Mouse (Mus musculus) lung, embryonic 14.5 days (tissue): ENCODE data around the gene Gimap3. TPM values are rescaled to one million over a fixed set of nuclear protein-coding genes. Genes with fewer than 3 reads are reported as not detected.

Experiments
- ATAC-seq: fragments of 200-750 bp; cut with Nextera tagmentation; 2 replicates; pipeline ENCODE4 v1.8.0; 2017; ENCODE audit warnings: mild to moderate bottlenecking, moderate TSS enrichment, moderate library complexity; ENCODE audit not compliant: insufficient read depth
- DNase-seq: peaks from one replicate; pipeline ENCODE4 v3.0.0-alpha.2; 2015
- H3K27ac ChIP-seq: fragments of 300-500 bp; sonication (generic); 2 replicates; pipeline ENCODE4 v1.5.1; 2014; ENCODE audit warnings: low read depth, mild to moderate bottlenecking, moderate library complexity
- H3K27me3 ChIP-seq: fragments of 300-500 bp; sonication (generic); 2 replicates; pipeline ENCODE4 v1.6.1; 2014; ENCODE audit warnings: low read length, control low read depth; ENCODE audit not compliant: insufficient read depth
- H3K36me3 ChIP-seq: fragments of 300-500 bp; sonication (generic); 2 replicates; pipeline ENCODE4 v1.6.1; 2014; ENCODE audit warnings: control low read depth; ENCODE audit not compliant: insufficient read depth
- H3K4me1 ChIP-seq: fragments of 300-500 bp; sonication (generic); 2 replicates; pipeline ENCODE4 v1.6.1; 2014; ENCODE audit warnings: antibody characterized with exemption, control low read depth; ENCODE audit not compliant: insufficient read depth
- H3K4me2 ChIP-seq: fragments of 300-500 bp; sonication (generic); 2 replicates; pipeline ENCODE4 v1.6.1; 2014; ENCODE audit warnings: mild to moderate bottlenecking
- H3K4me3 ChIP-seq: fragments of 300-500 bp; sonication (generic); 2 replicates; pipeline ENCODE4 v1.5.1; 2014; ENCODE audit warnings: low read depth, low read length
- H3K9ac ChIP-seq: fragments of 300-500 bp; sonication (generic); 2 replicates; pipeline ENCODE4 v1.6.1; 2014
- H3K9me3 ChIP-seq: fragments of 300-500 bp; sonication (generic); 2 replicates; pipeline ENCODE4 v1.6.1; 2016; ENCODE audit warnings: low read depth, low read length, control low read depth
- CTCF ChIP-seq: IDR thresholded peaks from 2 replicates; pipeline ENCODE4 v1.5.1; 2016; ENCODE audit warnings: antibody characterized with exemption, low read depth
- WGBS: fragments of 180-500 bp; shearing (Covaris S2); extraction: QIAGEN DNeasy Blood & Tissue Kit; methylation state at CpG from one replicate; pipeline ENCODE4 v1.1.7; 2014; 5-methylcytosine and 5-hydroxymethylcytosine counted together
- polyA plus RNA-seq: library from polyadenylated mRNA; unstranded; fragments of >200 nt; fragmentation: Nextera tagmentation; extraction: Ambion mirVana; gene quantifications from 2 replicates; pipeline ENCODE4 v1.2.1, GENCODE M21; 2014

Gimap3 gene
- polyA plus RNA-seq, 1 experiment from 2014 or later: not detected

DNA sequence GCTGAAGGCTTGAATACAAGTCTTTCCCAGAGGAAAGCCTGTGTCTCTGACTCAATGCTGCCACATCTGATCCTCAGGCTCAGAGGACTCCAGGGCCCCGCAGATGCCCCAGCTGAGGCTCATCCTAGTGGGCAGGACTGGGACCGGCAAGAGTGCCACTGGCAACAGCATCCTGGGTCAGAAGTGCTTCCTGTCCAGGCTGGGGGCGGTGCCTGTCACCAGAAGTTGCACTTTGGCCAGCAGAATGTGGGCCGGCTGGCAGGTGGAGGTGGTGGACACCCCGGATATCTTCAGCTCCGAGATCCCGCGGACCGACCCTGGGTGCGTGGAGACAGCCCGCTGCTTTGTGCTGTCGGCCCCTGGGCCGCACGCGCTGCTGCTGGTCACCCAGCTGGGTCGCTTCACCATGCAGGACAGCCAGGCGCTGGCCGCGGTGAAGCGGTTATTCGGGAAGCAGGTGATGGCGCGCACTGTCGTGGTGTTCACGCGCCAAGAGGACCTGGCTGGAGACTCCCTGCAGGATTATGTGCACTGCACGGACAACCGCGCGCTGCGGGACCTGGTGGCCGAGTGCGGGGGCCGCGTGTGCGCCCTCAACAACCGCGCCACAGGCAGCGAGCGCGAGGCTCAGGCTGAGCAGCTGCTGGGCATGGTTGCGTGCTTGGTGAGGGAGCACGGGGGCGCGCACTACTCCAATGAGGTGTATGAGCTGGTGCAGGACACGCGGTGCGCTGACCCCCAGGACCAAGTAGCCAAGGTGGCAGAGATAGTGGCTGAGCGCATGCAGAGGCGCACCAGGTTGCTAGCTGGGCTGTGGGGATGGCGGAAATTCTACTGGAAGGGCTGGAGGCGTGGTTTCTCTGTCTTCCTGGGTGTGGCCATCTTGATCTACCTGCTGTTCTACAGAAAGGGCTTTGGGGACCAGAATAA, 28.0 kb downstream of the Gimap3 start:
- Histone ChIP-seq H3K4me2 (peak overlapping the region; percentile 85), H3K36me3 (no peaks in the 10 kb centered on the region), H3K9me3 (no peaks in the 10 kb centered on the region), H3K4me1 (peaks cover 15% of the 10 kb centered on the region; the same call in 1 of the 2 replicates), H3K9ac (peak overlapping the region; percentile 44), H3K4me3 (peak overlapping the region; percentile 42), H3K27me3 (peaks cover 15% of the 10 kb centered on the region), H3K27ac (no peak overlapping the region)
- 3% methylated on average over 52 of the region's 52 CpGs for WGBS
- DNase-seq (peak; percentile 21), ATAC-seq (no peak)
- no peak for TF ChIP-seq CTCF

DNA sequence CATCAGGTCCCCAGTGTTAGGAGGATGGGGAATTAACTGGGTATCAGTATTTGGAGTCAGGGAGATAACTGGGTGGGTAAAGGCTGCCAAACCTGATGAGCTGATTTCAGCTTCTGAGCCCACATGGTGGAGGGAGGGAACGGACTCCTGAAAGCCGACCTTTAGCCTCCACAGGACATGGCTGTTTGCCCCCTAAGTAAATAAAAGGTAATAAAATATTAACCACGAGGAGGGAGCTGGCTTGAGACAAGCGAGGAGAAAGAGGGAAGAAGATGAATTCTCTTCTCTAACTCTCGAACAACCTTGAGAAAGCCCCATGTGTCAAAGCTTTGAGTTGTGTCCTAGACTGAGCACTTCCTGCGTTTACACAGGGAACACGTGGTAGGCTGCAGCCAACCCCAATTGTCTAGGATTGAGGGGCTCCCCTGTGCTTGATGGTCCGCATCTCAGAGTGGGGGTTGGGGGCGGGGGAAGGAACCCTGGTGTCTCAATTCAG, 28.9 kb downstream of the Gimap3 start:
- H3K27me3 ChIP-seq: peaks cover 15% of the 10 kb centered on the region
- WGBS: 16% methylated on average over 9 of the region's 9 CpGs

DNA sequence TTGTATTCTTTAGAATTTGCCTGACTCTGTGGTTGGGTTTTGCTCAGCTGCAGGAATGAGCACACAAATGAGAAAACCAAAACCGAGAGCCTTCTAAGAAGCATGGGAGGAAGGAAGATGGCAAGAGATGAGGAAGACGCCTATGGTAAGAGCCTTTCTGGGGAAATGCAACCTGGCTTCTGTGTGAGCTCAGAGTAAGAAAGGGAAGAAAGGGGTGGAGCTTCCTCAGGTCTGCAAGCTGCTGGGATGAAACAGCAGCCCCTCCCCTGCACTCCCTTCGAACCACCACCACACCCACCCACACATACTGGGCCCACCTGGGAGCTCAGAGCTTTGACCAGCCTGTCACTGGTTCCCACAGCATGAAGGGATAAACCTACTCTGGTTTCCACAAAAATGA, 29.4 kb downstream of the Gimap3 start:
- DNase-seq: peak; percentile 27
- peak overlapping the region; percentile 85 for H3K4me2 ChIP-seq
- H3K27me3 ChIP-seq: peaks cover 15% of the 10 kb centered on the region
- no peaks in the 10 kb centered on the region for H3K9me3 ChIP-seq
- no peak overlapping the region for H3K9ac ChIP-seq
- H3K36me3 ChIP-seq: no peaks in the 10 kb centered on the region
- no peak overlapping the region for H3K4me3 ChIP-seq
- H3K4me1 ChIP-seq: peaks cover 14% of the 10 kb centered on the region; the same call in 1 of the 2 replicates
- no peak for ATAC-seq
- H3K27ac ChIP-seq: no peak overlapping the region
- WGBS: 32% methylated on average over 3 of the region's 3 CpGs
- no peak for TF ChIP-seq CTCF

More for the DNA sequence above, 28.9 kb downstream of the Gimap3 start:
- Histone ChIP-seq H3K4me3 (no peak overlapping the region), H3K27ac (no peak overlapping the region), H3K4me1 (peaks cover 14% of the 10 kb centered on the region; the same call in 1 of the 2 replicates), H3K9me3 (no peaks in the 10 kb centered on the region), H3K36me3 (no peaks in the 10 kb centered on the region), H3K4me2 (peak overlapping the region; percentile 85), H3K9ac (no peak overlapping the region)
- no peak for TF ChIP-seq CTCF
- no peak for DNase-seq
- ATAC-seq: no peak

DNA sequence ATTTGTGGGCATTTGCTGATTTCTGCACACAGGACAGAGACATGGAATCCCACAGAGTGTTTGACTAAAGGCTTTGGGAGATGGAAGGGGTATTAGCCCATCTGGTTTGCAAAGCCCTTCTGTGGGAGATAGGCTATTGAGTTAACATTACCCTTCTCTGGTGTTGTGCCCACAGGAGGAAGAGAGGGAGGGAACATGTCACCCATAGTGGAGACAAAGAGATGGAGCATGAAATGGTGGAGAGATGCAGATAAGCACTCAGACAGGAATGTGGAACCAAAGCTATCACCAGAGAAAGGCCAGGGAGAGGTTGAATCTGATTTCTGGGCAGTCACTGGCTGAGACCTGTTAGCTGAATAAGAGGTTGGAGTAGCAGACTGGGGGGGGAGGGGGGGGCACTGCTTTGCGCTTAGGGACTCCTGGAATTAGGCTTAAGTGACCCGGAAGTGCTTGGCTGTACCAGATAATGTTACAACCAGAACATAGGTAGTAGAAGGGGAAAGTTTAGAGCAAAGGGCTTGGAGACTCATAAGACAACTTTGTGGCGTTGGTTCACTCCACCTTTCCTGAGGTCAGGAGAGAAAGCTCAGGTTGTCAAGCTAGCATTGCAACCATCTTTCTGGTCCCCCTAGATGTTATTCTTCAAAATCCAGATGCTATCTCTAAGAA, 30.0 kb downstream of the Gimap3 start:
- no peaks in the 10 kb centered on the region for H3K36me3 ChIP-seq
- no peaks in the 10 kb centered on the region for H3K9me3 ChIP-seq
- 0 out of 2 replicates have a peak overlapping the region, but pooled peaks have one; percentile 5 for H3K27ac ChIP-seq
- H3K4me2 ChIP-seq: peak overlapping the region; percentile 85
- 64% methylated on average over 3 of the region's 3 CpGs for WGBS
- peaks cover 14% of the 10 kb centered on the region; the same call in 1 of the 2 replicates for H3K4me1 ChIP-seq
- peaks cover 15% of the 10 kb centered on the region for H3K27me3 ChIP-seq
- H3K9ac ChIP-seq: no peak overlapping the region
- no peak for ATAC-seq
- H3K4me3 ChIP-seq: no peak overlapping the region
- no peak for DNase-seq
- TF ChIP-seq CTCF: no peak

DNA sequence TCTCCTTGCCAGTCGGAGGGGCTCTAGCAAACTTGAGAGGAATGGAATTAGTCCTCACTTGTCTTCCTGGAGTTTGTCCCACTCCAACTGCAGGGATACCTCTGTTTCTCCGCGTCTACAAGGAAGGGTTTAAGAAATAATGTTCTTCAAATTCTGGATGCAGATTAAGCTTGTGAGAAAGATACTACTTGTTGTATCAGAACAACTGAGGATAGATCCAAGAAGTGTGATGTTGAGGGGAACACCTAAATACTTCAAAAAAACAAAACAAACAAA, 30.9 kb downstream of the Gimap3 start:
- Histone ChIP-seq H3K9me3 (no peaks in the 10 kb centered on the region), H3K36me3 (no peaks in the 10 kb centered on the region), H3K4me3 (peak overlapping the region; percentile 22; the same call in 1 of the 2 replicates), H3K27me3 (peaks cover 15% of the 10 kb centered on the region), H3K9ac (0 out of 2 replicates have a peak overlapping the region, but pooled peaks have one; percentile 21), H3K4me1 (peaks cover 14% of the 10 kb centered on the region; the same call in 1 of the 2 replicates), H3K27ac (no peak overlapping the region), H3K4me2 (peak overlapping the region; percentile 85)
- DNase-seq: no peak
- no peak for ATAC-seq
- TF ChIP-seq CTCF: no peak
- 73% methylated on average over 3 of the region's 3 CpGs for WGBS

DNA sequence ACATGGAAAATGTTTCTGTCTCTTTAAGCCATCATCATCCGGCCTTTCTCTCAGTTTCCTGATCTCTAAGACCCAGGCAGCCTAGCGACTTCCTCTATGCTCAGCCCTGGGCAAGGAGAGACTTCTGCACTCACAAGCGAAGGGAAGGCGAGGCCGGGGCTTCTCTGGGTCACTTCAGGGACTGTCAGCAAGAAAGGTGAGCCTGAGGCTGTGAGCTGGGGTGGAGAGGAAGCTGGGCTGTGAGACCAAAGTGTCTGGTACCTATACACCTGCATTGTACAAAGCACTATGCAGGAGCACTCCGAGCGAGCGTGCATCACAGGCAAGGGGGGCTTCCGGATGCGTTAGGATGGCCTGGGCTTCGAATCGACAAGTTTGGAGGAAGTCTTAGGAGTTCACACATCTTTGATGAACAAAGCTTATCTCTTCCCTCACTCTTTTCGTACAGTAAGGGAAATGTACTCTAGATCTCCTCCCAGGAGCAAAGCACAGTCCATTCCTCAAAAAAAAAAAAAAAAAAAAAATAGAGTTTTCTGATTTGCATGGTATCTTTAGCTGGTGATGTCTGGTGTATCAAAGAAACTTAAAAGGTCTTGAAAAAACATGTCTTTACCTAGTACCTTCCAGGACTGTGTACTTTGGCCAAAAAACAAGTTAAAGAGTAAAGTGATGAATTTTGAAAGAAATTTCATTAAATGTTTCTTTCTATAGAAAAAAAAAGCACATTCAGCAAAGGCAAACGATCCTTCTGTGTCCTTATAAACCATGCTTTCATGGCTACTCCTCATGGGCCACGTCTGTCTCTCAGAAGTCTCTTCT, 31.5 kb downstream of the Gimap3 start, which contains the start of gene Gimap1:
Gimap1 (plus strand) TSS at position 94 of the 819 bp plus-strand sequence.
- no peaks in the 10 kb centered on the region for H3K9me3 ChIP-seq
- H3K27ac ChIP-seq: peak within 1 kb of the TSS; percentile 63; the same call in 1 of the 2 replicates
- no peaks in the 10 kb centered on the region for H3K36me3 ChIP-seq
- TF ChIP-seq CTCF: no peak
- ATAC-seq (no peak), DNase-seq (peak; percentile 53)
- peaks cover 14% of the 10 kb centered on the region; the same call in 1 of the 2 replicates for H3K4me1 ChIP-seq
- 69% methylated on average over 15 of the region's 15 CpGs for WGBS
- peaks cover 15% of the 10 kb centered on the region for H3K27me3 ChIP-seq
- H3K4me3 ChIP-seq: peak within 1 kb of the TSS; percentile 22
- H3K4me2 ChIP-seq: peak within 1 kb of the TSS; percentile 85
- peak within 1 kb of the TSS; percentile 38 for H3K9ac ChIP-seq
